Mouse (Mus musculus) cerebellum, adult 11-12 months (tissue): ENCODE results near the gene C1qtnf9.

ENCODE experiments used
- DNase-seq: peaks from one replicate; pipeline ENCODE4 v3.0.0; 2022

Gene C1qtnf9

DNA sequence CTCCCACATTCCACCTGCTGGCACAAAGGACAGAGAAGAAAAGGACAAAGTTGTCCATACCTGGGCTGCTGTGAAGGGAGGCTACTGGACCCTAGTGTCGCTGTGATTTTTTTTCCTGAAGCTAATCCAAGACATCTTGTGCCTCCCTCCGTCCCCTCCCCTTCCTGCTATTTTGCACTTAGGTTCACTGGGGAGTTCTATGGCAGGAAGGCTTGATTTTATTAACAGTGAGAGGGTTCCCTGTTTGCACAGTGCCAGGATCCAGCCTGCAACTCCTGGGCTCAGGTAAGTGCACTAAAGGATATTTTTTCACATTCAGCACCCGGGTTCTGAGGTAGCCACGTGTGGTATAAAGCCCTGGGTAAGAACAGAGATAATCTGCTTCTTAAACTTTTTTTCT is at the start of gene C1qtnf9:
Gene C1qtnf9 (plus strand): TSS at position 251 of the 400 bp plus-strand sequence.
- DNase-seq, result no peak

DNA sequence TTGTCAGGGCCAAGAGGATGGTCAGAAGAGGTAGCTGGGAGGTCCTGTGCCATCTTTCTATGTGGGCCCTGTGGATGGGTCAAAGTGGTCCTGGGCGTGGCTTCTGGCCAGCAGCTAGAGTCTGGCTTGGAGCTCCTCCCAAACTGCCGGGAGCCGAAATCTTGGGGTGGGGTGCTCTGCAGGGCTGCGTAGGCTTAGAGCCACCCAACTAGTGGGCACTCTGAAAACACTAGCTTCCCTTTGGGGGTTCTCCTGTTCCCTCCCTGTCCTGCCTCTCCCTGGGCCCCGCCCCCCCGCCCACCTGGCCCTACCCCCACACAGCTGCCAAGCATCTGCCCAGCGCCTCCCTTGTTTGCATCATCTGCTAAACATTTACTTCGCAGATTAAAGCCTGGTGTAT is 46.6 kb upstream of the C1qtnf9 start:
- no peak for DNase-seq

DNA sequence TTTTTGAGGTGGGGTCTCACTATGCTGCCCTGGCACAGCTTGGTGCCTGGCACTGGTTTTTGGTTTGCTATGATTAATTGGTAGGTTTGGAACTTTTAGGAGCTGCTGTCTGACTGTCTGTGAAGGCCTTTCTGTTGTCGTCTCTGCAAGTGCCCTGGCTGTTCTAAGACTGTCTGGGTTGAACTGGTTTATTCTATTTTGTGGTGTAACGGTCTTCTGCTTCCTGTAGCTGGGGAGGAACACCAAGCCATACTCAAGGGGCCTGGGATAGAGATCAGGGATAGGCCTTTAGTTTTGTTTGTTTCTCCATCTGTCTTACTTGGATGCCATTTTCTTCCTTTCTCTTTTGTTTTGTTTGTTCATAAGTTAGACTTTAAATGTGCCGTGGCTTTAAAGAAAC is 46.0 kb upstream of the C1qtnf9 start:
- no peak for DNase-seq

DNA sequence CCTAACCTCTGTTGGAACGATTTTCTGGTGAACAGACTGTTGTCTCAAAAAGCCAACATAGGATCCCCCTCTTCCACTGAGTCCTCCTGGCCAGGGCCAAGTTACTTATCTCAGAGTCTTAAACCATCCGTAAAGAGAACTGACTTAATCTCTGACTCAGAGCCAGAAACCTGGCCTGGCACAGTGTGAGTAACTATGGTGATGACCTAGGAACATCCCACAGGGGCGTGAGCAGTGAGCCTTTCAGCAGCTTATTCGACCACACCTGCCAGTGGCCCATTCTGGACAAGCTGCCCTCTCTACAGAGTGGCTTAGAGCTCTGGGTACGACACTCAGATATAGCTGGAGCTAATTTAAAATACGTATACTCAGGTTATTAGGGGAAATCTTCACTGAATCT is 41.8 kb upstream of the C1qtnf9 start:
- DNase-seq, result peak; percentile 44

DNA sequence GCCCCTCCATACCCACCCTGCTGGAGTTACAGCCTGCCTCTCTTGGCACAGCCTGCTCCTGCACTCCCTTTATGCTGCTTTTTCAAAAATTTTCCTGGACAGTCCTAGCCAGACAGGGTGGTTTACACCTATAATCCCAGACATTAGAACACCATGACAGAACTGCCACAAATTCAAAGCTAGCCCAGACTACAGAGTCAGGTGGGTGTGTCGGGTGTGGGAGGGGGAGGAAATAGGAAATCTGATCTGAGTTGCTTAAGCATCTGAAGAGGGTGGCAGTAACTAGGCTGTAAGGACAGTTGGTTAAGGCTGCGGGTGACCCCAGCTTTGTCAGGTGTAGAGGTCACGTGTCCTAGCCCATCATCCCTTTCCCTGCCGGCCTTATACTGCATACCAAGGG is 40.8 kb upstream of the C1qtnf9 start:
- DNase-seq, result no peak

DNA sequence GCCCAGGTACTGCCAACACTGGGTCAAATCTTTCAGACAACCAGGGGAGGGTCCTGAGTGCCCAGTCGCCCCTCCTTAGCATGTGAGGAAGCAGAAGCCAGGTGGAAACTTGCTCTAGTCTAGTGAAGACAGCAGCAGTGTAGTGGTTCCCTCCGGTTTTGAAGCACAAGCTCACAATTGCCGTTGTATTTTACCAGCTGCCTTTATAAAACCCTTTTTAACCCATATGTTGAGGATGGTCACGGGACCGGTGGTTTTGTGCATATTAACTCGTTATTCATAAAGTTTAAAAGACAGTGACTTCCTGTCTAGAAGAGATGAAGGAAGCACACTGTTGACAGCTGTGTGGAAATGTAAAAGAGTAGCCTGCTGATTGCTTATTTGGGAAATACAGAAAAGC is 35.9 kb upstream of the C1qtnf9 start:
- no peak for DNase-seq

DNA sequence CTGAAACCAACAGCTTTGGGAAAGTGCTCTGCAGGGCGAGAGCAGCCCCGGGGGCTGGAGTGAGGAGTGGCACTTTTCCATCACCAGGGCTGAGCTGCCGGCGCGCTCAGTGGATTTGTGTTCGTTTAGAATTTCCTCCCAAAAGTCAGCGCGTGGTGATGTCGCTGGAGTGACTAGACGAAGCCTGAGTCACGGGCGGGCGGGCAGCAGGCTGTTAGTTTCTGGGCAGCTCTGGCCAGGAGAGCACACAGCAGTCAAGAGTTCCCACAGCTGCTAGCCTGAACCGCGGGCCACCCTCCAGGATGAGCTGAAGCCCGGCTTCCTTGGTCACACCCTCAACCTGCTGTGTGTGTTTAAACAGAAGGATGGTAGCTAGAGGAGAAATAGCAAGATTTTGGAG is 35.1 kb upstream of the C1qtnf9 start:
- no peak for DNase-seq

DNA sequence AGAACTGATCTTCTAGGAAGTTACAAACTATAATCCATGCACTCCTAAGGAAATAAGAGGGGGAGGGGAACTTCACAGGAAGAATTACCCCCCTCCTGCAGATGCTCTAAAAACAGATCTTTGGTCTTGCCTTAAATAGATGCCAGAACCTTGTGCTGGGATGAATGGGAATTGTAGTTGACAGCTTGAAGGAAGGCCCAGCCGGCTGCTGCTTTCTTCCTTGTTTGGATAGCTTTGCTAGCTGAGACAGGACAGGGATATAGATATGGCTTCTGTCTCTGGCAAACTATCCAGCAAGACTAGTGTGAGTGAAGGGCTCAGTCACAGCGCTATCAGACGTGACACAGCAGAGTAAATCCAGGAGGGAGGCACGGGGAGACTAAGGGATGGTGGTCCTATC is 34.2 kb upstream of the C1qtnf9 start:
- no peak for DNase-seq

DNA sequence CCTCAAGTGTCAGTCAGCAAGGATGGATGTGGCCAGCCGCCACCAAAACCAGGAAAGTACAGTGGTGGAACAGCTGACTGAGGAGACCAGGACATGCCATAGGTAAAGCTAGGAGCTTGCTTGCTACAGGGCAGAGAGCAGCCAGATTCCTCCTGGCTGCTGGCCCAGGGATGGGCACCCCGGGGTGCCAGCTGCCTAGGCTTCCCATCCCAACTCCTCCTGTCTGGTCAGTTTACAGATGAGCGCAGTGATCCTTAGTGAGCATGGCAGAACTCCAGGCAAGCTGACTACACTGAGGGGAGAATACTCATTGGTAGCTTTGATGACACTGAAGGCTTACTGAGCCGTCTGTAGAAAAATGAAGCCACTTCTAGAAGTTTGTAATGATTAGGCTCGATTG is 32.7 kb upstream of the C1qtnf9 start:
- DNase-seq, result peak; percentile 57

DNA sequence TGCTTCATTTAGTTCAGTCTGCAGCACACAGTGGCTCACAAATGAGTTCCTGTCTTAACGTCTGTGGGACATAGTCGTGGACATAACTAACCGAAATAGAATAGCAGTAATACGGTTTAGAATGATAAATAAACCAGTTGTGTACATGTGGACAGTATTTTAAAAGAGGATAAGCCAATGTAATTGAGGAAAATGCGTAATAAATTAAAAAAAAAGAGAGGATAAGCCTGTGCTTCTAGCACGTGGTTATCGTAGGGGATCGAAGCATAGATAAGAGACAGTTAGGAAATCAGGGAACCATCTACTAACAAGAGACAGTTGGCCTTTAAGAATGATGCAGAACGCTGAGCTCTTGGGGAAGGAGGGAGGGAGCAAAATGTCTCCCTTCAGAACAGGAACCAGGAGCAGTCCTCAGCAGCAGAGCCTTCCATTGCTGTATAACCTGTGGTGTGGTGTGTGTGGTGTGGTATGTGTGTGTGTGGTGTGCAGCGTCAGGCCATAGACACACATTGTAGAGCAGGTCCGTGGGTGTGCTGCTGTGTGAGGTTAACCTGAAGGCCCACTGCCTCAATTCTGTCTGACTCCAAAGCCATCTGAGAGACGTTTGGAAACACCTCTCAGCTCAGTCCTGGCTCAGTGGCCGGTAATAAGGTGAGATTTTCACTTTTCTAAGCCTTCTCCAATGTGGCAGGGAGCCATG is 31.9 kb upstream of the C1qtnf9 start:
- no peak for DNase-seq

DNA sequence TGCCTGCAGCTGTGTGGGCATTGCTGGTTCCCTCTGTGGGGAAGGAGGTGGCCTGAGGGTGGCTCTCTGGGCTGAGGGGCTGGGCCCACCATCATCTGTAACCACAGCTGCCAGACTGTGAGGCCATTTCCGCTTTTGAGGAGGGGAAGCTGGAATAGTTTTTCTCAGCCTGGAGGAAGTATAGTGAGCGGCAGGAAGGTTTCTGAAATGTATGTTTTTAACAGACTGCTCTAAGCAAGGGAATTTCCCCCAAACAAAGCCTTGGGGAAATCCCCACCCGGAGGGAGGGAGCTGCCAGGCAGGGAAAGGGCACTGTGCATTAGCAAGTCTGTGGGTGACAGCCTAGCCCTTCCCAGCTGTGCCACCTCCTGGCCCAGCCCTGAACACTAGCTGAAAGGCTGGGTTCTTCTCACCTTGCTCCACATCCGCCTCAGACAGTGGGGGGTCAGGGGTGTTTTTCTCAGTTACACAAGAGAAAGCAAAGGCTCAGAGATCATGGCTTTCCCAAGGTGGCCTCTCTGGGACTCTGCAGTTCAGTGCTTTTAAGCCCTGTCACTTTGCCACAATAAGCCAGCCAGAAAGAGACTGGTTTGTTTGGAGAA is 31.2 kb upstream of the C1qtnf9 start:
- no peak for DNase-seq

DNA sequence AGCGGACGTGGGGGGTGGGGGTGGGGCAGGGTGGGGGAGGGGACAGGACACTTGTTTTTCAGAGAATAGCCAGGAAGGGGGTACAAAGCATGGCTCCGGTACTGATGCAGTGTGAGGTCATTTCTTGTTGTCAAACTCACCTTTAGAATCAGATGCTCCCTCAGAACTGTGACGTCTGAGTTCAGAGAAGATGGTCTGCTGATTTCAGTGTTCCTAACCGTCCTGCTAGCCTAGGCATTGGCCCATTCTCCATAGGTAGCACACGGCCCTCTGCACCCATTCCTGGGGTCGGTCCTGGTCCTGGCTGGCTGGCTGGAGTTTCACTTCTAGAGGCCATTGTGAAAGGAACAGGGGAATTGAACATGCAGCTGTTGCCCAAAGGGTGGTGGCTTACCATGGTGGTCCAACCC is 30.7 kb upstream of the C1qtnf9 start:
- no peak for DNase-seq

DNA sequence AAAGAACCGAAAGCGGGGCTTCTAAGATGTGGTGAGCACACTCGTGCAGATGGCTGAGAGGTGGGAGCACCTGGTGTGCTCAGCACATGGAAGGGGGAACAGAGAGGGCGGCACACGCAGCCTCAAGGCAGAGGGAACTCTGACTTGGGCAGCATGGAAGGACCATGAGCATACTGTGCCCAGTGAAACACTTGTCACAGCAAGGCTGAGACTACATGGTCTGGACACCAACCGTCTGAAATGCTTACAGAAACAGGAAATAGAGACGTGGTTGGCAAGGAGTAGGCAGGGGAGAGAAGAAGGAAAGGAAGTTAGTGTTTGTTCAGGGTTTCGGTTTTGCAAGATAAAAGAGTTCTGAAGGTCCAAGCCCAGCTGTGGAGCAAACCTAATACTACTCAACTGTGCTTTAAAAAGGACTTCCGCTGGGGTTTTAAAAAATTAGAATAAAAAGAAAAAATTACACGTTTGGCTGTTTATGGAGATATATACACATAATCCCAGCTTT is 29.4 kb upstream of the C1qtnf9 start:
- no peak for DNase-seq

DNA sequence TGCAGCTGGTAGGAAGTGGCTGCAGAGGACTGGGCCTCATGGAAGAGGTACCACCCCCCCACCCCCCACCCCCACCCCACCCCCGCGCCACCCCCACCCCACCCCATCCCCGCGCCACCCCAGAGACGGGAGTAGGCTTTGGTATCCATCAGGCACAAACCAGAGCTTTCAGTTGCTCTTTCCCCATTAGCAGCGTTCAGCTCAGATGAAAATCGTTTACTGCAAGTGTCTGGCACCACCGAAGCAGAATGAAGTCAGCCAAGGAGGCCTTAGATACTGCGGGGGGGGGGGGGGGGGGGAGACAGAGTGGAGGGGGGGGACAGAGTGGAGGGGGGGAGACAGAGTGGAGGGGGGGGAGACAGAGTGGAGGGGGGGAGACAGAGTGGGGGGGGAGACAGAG is 28.8 kb upstream of the C1qtnf9 start:
- DNase-seq, result no peak

DNA sequence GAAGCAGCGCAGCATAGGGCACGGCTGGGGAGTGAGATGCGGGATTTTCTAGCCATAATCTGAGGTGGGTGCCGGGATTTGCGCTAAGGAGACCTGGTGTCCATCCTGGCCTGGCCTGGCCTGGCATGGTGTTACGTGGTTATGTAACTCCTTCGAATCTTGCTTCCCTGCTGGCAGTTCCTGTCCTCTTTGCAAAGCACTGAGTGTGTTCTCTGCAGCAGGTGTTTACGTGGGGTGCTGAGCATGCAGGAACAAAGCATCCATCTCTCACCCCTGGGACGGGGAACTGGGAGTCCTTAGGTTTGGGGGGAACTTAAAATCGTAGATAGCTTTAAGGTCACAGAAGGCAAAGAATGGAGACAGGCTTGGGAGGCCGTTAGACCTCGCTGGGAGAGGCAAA is 28.3 kb upstream of the C1qtnf9 start:
- peak; percentile 57 for DNase-seq

DNA sequence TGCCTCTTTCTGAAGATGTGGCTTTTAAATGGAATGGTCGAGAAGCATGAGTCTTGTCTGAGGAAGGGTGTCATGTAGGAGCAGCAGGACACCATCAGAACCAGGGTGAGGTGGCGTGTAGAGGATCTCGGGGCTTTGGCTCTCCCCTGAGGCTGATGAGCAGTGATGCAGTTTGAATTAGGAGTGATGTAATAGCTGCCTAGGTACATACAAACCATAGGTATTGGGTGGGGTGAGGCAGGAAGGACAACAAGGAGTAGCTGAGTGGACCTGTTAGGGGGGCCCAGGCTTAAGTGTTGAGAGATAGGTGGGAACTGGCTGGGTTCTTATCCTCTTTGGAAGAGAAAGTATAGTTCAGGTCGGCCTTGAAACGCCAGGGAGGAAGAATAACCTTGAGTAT is 27.4 kb upstream of the C1qtnf9 start:
- no peak for DNase-seq

DNA sequence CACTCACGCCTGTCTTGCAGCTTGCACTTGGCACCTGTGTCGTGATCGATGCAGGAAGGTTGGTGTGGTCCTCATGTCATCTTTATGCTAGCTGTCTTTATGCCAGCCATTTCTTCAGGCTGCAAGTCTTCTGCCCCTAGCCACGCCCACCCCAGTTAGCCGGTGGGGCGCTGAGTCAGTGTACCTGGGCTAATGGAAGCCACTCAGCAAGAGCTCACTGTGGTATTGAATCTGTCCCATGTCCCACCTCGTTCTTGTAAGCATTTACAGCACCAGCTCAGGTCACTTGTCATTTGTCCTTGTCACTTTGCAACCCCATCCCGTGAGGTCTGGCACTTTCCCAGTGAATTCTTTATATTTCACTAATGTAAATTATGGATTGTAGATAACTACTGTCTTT is 26.9 kb upstream of the C1qtnf9 start:
- DNase-seq, result peak; percentile 49

DNA sequence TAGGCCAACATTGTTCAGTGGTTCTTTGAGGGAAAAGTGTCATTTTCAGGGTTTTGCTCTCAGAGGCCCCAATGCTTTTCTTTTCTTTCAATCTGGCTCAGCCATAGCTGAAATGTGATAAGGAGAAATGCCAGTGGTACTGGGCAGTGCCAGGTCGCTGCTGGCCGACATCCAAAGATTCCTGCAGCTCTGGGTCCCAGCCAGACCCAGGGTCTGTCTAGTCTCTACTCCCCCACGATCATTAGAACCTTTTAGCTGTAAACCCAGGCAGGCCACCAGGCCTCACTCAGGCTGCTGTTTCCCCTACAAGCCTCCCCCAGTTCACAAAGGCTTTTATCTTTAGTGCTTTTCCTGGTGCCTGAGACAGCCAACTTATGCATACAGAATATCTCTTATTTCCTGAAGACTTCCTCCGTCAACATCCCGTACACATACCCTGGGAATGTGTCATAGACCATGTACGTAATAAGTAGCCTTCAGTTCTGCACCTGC is 26.4 kb upstream of the C1qtnf9 start:
- peak; percentile 79 for DNase-seq

DNA sequence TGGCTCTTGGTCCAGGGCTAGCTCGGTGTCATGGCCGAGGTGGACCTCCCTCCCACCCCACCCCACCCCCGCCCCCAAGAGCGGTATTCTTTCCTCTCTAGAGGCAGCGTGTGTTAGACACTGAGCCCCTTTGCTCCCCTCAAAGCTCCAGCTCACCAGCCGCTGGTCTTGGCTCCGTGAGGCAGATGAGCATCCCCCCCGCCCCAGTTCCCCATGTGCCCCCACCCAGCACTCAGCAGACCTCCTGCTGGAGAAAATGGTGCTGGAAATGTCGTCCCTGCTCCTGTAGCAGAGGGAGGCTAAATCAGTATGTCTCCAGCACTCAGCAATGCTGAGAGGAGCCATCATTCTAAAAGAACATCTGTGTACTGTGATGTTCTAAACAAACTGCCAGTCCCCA is 24.3 kb upstream of the C1qtnf9 start:
- no peak for DNase-seq

DNA sequence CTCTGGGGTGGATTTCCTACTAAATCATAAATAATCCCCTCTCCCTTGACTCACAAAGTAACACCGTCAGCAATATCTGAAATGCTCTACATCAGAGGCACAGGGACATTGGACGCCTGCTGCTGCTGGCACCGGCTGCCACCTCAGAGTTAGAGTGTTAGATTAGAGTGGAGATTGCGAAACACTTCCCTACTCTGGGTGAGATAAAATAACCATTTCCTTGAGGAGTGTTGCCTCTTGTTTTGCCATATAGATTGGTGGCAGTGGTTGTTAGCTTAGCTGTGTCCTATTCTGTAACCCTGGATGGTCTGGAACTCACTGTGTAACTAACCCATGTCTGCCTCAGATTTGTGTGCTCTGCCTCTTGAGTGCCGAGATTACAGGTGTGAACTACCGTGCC is 22.7 kb upstream of the C1qtnf9 start:
- DNase-seq, result no peak

DNA sequence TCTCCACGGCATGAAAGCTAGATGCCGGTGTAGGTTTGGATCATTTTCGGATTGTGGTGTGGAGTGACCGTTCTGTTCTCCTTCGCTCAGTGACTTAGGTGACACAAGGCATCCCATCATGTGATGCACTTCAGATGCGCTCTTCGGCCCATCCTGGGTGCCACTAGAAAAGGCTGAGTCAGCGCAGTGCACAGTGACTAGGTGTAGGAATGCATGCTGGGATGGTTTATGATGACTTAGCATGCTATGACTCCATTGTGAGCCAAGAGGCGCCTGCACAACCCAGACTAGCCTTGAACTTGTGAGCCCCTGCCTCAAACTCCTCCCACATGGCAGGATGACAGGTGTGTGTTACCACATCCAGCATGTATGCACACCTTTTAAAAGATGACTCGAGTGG is 21.8 kb upstream of the C1qtnf9 start:
- no peak for DNase-seq

DNA sequence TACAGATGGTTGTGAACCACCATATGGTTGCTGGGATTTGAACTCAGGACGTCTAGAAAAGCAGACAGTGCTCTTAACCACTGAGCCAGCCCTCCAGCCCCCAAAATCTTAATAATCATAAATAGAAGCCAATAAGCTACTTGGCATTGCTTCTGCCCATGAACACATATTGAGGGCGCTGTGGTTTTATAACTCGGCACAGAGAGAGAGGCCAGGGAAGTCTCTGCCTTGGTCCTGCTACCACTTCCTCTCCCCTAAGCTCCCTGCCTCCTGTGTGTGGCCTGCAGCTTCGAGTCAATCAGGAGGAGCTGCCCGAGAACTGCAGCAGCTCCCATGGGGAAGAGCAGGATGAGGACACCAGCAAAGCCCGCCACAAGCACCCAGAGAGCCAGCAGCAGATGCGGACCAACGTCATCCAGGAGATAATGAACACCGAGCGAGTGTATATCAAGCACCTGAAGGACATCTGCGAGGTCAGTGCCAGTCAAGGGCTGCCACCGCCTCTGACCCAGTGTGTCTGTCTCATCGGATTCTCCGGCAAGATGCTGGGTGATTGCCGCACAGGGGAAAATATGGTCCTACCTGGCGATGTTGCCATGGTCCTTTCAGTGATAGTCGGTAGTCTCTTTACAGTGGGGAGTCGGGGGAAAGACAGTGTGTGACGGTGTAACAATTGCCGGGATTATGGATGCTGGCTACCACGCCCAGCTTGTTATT is 20.6 kb upstream of the C1qtnf9 start:
- DNase-seq, result no peak

DNA sequence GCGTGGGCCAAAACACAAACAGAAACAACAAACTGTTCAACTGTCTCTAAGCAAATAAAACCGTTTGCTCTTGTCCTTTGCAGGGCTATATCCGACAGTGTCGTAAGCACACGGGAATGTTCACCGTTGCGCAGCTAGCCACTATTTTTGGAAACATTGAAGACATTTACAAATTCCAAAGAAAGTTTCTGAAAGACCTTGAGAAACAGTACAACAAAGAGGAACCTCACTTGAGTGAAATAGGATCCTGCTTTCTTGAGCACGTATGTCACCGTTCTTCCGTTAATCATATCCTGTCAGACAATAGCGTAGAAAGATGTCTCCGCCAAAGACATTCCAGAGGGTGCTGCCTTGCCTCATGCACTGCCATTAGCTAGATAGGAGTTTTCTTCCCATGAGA is 18.1 kb upstream of the C1qtnf9 start:
- no peak for DNase-seq

DNA sequence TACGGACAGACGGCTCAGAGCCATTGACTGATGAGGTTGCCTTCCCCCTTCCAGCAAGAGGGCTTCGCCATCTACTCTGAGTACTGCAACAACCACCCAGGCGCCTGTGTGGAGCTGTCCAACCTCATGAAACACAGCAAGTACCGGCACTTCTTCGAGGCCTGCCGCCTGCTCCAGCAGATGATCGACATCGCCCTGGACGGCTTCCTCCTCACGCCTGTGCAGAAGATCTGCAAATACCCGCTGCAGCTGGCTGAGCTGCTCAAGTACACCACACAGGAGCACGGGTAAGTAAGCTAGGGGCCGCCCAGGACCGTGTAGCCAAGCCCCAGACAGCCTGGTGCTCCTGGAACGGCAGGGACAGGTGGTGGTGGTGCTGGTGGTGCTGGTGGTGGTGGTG is 16.4 kb upstream of the C1qtnf9 start:
- DNase-seq, result no peak
